ENCODE assay signal across 23 mouse cellular contexts in genomic region chr4:120239419-120239818, GRCm38 (mm10). TPM values are rescaled to one million over a fixed set of nuclear protein-coding genes. Genes with fewer than 3 reads are reported as not detected.
A peak's percentile ranks its signal among the peaks of the same experiment; 100 is the strongest.
DNase-seq lines count a peak whose midpoint lies in the region; ATAC-seq lines count a peak whose summit lies in the region.
"Had no signal": no experiment of that assay in that cellular context is flagged by ENCODE, and none has a peak within 500 bp of the region (broad histone marks: within the 10 kb centered on the region; RNA-seq: fewer than 3 reads in every experiment).

No protein-coding gene starts in this region.

- no peaks in the 10 kb centered on the region for H3K36me3 ChIP-seq in forebrain, embryonic 15.5 days
- no peaks in the 10 kb centered on the region for H3K36me3 ChIP-seq in forebrain, embryonic 12.5 days (replicated peaks)
- H3K36me3 ChIP-seq: embryonic facial prominence, embryonic 15.5 days; heart, embryonic 15.5 days had no signal

- 80% methylated on average over 3 of the region's 3 CpGs for WGBS in forebrain, embryonic 15.5 days
- WGBS in forebrain, embryonic 12.5 days = 68% methylated on average over 3 of the region's 3 CpGs

- no peak overlapping the region for H3K9ac ChIP-seq in forebrain, embryonic 15.5 days (replicated peaks)
- H3K9ac ChIP-seq in forebrain, embryonic 12.5 days = no peak overlapping the region
- H3K9ac ChIP-seq: embryonic facial prominence, embryonic 15.5 days; heart, embryonic 15.5 days; hindbrain, embryonic 14.5 days had no signal

- H3K4me2 ChIP-seq in forebrain, embryonic 15.5 days (replicated peaks) = no peak overlapping the region
- no peak overlapping the region for H3K4me2 ChIP-seq in forebrain, embryonic 12.5 days
- H3K4me2 ChIP-seq: embryonic facial prominence, embryonic 15.5 days; heart, embryonic 11.5 days; heart, embryonic 15.5 days; hindbrain, embryonic 14.5 days had no signal

- no peak overlapping the region for H3K4me3 ChIP-seq in forebrain, embryonic 15.5 days
- no peak overlapping the region for H3K4me3 ChIP-seq in forebrain, embryonic 12.5 days (replicated peaks)
- H3K4me3 ChIP-seq: embryonic facial prominence, embryonic 15.5 days; heart, adult 2 months; heart, embryonic 15.5 days had no signal

- no peaks in the 10 kb centered on the region for H3K9me3 ChIP-seq in forebrain, embryonic 15.5 days
- no peaks in the 10 kb centered on the region for H3K9me3 ChIP-seq in forebrain, embryonic 12.5 days
- H3K9me3 ChIP-seq: embryonic facial prominence, embryonic 15.5 days; heart, embryonic 15.5 days had no signal

- H3K27ac ChIP-seq in forebrain, embryonic 15.5 days (replicated peaks) = peak overlapping the region; percentile 94
- H3K27ac ChIP-seq in forebrain, embryonic 12.5 days = no peak overlapping the region
- H3K27ac ChIP-seq: embryonic facial prominence, embryonic 15.5 days; heart, adult 2 months; heart, embryonic 15.5 days; hindbrain, embryonic 14.5 days had no signal

- DNase-seq in thymus, postnatal 4 days = peak; percentile 19
- DNase-seq in thymus, postnatal 0 days (ENCODE audit: low spot score) = no peak
- peak; percentile 48 for DNase-seq in ZHBTc4 (ENCODE audit: low read depth, low spot score)
- DNase-seq in ovary, postnatal 14 days (ENCODE audit: low spot score) = no peak
- DNase-seq in gastrocnemius, adult 18-20 months (ENCODE audit: low spot score) = no peak
- DNase-seq: adrenal gland, adult 2 months; adrenal gland, postnatal 25 days; cerebellum, adult 18-20 months; cerebellum, adult 9-11 months; cerebellum, postnatal 36 days; gastrocnemius, postnatal 10 days; heart, adult 2 months; heart, postnatal 14 days; kidney, adult 9 months had no signal

- no peaks in the 10 kb centered on the region for H3K27me3 ChIP-seq in forebrain, embryonic 15.5 days
- H3K27me3 ChIP-seq in forebrain, embryonic 12.5 days = peaks cover 33% of the 10 kb centered on the region

- peaks cover 49% of the 10 kb centered on the region for H3K4me1 ChIP-seq in forebrain, embryonic 15.5 days
- peaks cover 45% of the 10 kb centered on the region for H3K4me1 ChIP-seq in forebrain, embryonic 12.5 days

- ATAC-seq in forebrain, embryonic 15.5 days (replicated peaks) = no peak
- ATAC-seq in forebrain, embryonic 12.5 days (ENCODE audit: low FRiP score) = no peak
- ATAC-seq: inflammation-experienced regulatory T-cells, adult 6 months; intestine, postnatal 0 days had no signal

RNA-seq across cellular contexts. Expression of gene Foxo6, which starts 47.7 kb away (rescaled TPM):
- 4.4 and 5.3 TPM in 2 replicates for polyA plus RNA-seq in forebrain, embryonic 15.5 days (2015; fragmentation: Nextera tagmentation; extraction: Ambion mirVana)
- polyA plus RNA-seq in forebrain, embryonic 12.5 days (2016; fragmentation: Nextera tagmentation; extraction: Ambion mirVana) = 0.96 and 1.1 TPM in 2 replicates
- polyA plus RNA-seq in thymus, postnatal 0 days (2015; fragmentation: Nextera tagmentation; extraction: Ambion mirVana) = not detected in 2 replicates
- 1 to 10 TPM; 4.4 to 6.6 TPM for total RNA-seq in gastrocnemius, adult 18-20 months (2021)
- total RNA-seq: hematopoietic stem cell, adult 5-6 weeks had no signal
- polyA plus RNA-seq: inflammation-experienced regulatory T-cells, adult 6 months had no signal

Comparison
In these comparisons a context has a peak if more than half of its experiments do, and no peak if none do; other contexts are left out.
1. DNase-seq: peak in thymus, postnatal 4 days (single experiment) and ZHBTc4 (single experiment); none in thymus, postnatal 0 days (single experiment), ovary, postnatal 14 days (single experiment) and gastrocnemius, adult 18-20 months (single experiment).